Mouse (Mus musculus): ENCODE data around the gene Flt1. TPM values are rescaled to one million over a fixed set of nuclear protein-coding genes. Genes with fewer than 3 reads are reported as not detected.
A peak's percentile ranks its signal among the peaks of the same experiment; 100 is the strongest.

Gene Flt1
- polyA plus RNA-seq, 1 experiment from 2014 or later = 5.8 TPM

DNA sequence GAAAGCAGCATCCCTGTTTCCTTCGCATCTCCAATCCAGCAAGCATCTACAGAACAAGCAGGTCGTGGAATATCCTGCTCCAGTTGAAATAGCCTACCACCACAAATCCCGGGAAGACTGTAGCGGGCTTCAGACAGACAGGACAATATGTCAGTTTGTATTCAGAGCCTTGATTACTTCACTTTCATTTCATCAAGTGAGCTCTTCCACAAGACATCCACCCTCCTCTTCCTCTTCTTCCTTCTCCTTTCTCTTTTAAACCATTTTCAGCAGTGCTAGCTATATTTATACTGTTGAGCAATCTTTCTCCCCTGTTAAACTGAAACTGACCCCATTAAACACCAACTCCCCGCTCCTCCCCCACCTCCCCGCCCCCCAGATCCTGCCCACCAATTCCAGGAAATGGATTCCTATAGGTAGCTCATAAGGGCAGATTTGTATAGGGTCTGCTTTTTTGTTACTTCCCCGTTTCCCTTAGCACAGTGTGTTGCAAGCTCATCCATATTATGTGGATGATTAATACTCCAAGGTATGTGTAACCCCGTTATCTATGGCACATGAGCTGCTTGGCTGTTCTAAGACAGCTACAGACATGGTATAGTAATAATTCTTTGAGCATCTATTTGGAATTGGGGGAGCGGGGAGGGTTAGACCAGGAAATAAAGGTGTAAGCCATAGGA lies 33.0 kb upstream of the Flt1 start:
- H3K9ac ChIP-seq (ENCODE audit: low read depth, low read length) = no peak overlapping the region
- no peaks in the 10 kb centered on the region; the same call in 1 of the 2 replicates for H3K4me1 ChIP-seq (replicated peaks; ENCODE audit: control insufficient read depth, insufficient read depth, low read length)
- no peak for ATAC-seq
- TF ChIP-seq CTCF (IDR thresholded peaks at IDR 0.05; ENCODE audit: low read depth) = no peak
- H3K4me3 ChIP-seq (ENCODE audit: low read depth, low read length) = peak overlapping the region; percentile 35
- H3K27ac ChIP-seq (ENCODE audit: low read depth, low read length) = no peak overlapping the region
- H3K27me3 ChIP-seq (replicated peaks; ENCODE audit: control insufficient read depth, insufficient read depth, low read length) = no peaks in the 10 kb centered on the region
- no peaks in the 10 kb centered on the region for H3K9me3 ChIP-seq (ENCODE audit: control insufficient read depth)
- peak overlapping the region; percentile 66 for H3K4me2 ChIP-seq (replicated peaks; ENCODE audit: low read depth)
- H3K36me3 ChIP-seq (ENCODE audit: control insufficient read depth, insufficient read depth) = no peaks in the 10 kb centered on the region
- 50% methylated on average over 9 of the region's 9 CpGs for WGBS

- TF ChIP-seq CTCF (IDR thresholded peaks at IDR 0.05; ENCODE audit: low read depth) = peak; percentile 57
- Histone ChIP-seq H3K4me2 (replicated peaks; ENCODE audit: low read depth) (peak overlapping the region; percentile 66), H3K36me3 (ENCODE audit: control insufficient read depth, insufficient read depth) (no peaks in the 10 kb centered on the region), H3K9me3 (ENCODE audit: control insufficient read depth) (no peaks in the 10 kb centered on the region), H3K4me1 (replicated peaks; ENCODE audit: control insufficient read depth, insufficient read depth, low read length) (no peaks in the 10 kb centered on the region; the same call in 1 of the 2 replicates), H3K9ac (ENCODE audit: low read depth, low read length) (no peak overlapping the region), H3K4me3 (ENCODE audit: low read depth, low read length) (peak overlapping the region; percentile 35), H3K27ac (ENCODE audit: low read depth, low read length) (no peak overlapping the region), H3K27me3 (replicated peaks; ENCODE audit: control insufficient read depth, insufficient read depth, low read length) (peaks cover 5% of the 10 kb centered on the region)
- peak; percentile 79 for ATAC-seq
- 32% methylated on average over 12 of the region's 12 CpGs for WGBS
Measured at GRCm38 (mm10) chr5:147757832-147758587, 32.2 kb upstream of the Flt1 start.

DNA sequence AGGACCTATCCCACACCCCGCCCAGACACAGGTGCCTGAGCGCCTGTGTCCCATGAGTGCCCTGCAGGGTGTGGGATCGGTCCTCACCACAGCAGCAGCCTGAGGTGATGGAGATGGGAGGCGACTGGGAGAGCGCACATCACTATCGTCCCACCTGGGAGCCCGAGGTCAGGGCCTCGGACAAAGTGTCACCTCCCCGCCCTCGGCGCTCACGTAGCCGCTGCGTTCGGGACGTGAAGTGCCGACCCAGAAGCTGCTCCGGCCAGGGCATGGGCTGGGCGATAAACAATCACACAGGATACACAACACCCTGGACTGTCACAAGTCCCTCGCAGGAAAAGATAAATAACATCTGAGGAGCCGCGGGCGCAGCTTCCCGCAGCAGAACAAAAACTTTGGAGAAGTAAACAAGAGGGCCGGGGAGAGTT lies 27.1 kb upstream of the Flt1 start:
- H3K9me3 ChIP-seq (ENCODE audit: control insufficient read depth) = no peaks in the 10 kb centered on the region
- WGBS = 2% methylated on average over 25 of the region's 25 CpGs
- peak overlapping the region; percentile 48 for H3K4me2 ChIP-seq (replicated peaks; ENCODE audit: low read depth)
- peak overlapping the region; percentile 26 for H3K4me3 ChIP-seq (ENCODE audit: low read depth, low read length)
- no peaks in the 10 kb centered on the region for H3K36me3 ChIP-seq (ENCODE audit: control insufficient read depth, insufficient read depth)
- H3K27me3 ChIP-seq (replicated peaks; ENCODE audit: control insufficient read depth, insufficient read depth, low read length) = peaks cover 11% of the 10 kb centered on the region
- no peaks in the 10 kb centered on the region for H3K4me1 ChIP-seq (replicated peaks; ENCODE audit: control insufficient read depth, insufficient read depth, low read length)
- TF ChIP-seq CTCF (IDR thresholded peaks at IDR 0.05; ENCODE audit: low read depth) = no peak
- no peak for ATAC-seq
- H3K27ac ChIP-seq (ENCODE audit: low read depth, low read length) = no peak overlapping the region
- H3K9ac ChIP-seq (ENCODE audit: low read depth, low read length) = 0 out of 2 replicates have a peak overlapping the region, but pooled peaks have one; percentile 5

DNA sequence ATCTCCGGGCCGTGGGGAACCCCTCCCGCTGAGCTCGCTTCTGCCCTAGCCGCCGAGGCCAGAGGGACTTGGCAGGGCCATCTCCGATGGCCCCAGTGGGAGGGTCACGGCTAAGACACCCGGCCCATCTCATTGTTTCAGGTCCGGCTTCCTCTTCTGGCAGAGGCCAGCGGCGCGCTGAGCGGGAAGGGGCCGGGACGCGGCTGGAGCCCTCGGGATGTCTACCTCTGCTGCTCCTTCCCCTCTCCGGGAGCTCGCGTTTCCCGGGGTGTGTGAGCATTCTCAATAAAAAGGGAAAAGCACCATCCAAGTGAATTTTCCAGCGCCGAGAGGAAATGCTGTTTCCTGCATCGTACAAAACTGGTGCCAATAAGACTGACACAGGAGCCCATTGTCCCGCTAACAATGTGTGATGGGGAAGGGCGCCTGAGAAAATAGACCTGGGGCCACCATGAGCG lies 25.9 kb upstream of the Flt1 start:
- H3K27ac ChIP-seq (ENCODE audit: low read depth, low read length) = no peak overlapping the region
- no peaks in the 10 kb centered on the region for H3K4me1 ChIP-seq (replicated peaks; ENCODE audit: control insufficient read depth, insufficient read depth, low read length)
- H3K4me2 ChIP-seq (replicated peaks; ENCODE audit: low read depth) = peak overlapping the region; percentile 40
- H3K9ac ChIP-seq (ENCODE audit: low read depth, low read length) = no peak overlapping the region
- no peak for ATAC-seq
- peaks cover 11% of the 10 kb centered on the region for H3K27me3 ChIP-seq (replicated peaks; ENCODE audit: control insufficient read depth, insufficient read depth, low read length)
- WGBS = 1% methylated on average over 27 of the region's 28 CpGs
- no peaks in the 10 kb centered on the region for H3K9me3 ChIP-seq (ENCODE audit: control insufficient read depth)
- H3K36me3 ChIP-seq (ENCODE audit: control insufficient read depth, insufficient read depth) = no peaks in the 10 kb centered on the region
- TF ChIP-seq CTCF (IDR thresholded peaks at IDR 0.05; ENCODE audit: low read depth) = no peak
- 0 out of 2 replicates have a peak overlapping the region, but pooled peaks have one; percentile 12 for H3K4me3 ChIP-seq (ENCODE audit: low read depth, low read length)

DNA sequence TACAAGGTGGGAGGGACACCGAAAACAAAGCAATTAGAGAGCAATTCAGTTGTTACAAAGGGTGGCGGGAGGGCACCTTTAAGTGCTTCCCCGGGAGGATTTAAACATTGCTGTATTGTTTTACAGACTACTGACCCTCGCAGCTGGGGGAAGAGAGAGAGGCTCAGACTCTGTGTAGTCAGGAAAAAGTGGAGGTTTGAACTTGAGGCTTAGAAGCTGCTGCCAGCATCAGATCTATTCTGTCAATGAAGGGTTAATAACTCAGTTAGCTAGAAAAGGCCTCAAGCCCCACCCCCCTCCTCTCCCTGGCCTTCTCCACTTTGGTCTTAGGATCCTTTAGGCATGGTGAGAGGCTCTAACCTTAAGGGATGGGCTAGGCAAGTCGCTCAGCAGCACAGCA lies 24.2 kb upstream of the Flt1 start:
- 20% methylated on average over 5 of the region's 5 CpGs for WGBS
- H3K27me3 ChIP-seq (replicated peaks; ENCODE audit: control insufficient read depth, insufficient read depth, low read length) = peaks cover 11% of the 10 kb centered on the region

GRCm38 (mm10) chr5:147748081-147748581 lies 22.3 kb upstream of the Flt1 start:
- no peak overlapping the region for H3K9ac ChIP-seq (ENCODE audit: low read depth, low read length)
- no peaks in the 10 kb centered on the region for H3K9me3 ChIP-seq (ENCODE audit: control insufficient read depth)
- TF ChIP-seq CTCF (IDR thresholded peaks at IDR 0.05; ENCODE audit: low read depth) = no peak
- H3K4me2 ChIP-seq (replicated peaks; ENCODE audit: low read depth) = peak overlapping the region; percentile 21; the same call in 1 of the 2 replicates
- H3K4me1 ChIP-seq (replicated peaks; ENCODE audit: control insufficient read depth, insufficient read depth, low read length) = no peaks in the 10 kb centered on the region
- H3K27me3 ChIP-seq (replicated peaks; ENCODE audit: control insufficient read depth, insufficient read depth, low read length) = peaks cover 7% of the 10 kb centered on the region
- H3K36me3 ChIP-seq (ENCODE audit: control insufficient read depth, insufficient read depth) = no peaks in the 10 kb centered on the region
- no peak for ATAC-seq
- no peak overlapping the region for H3K27ac ChIP-seq (ENCODE audit: low read depth, low read length)
- WGBS = 19% methylated on average over 15 of the region's 15 CpGs
- H3K4me3 ChIP-seq (ENCODE audit: low read depth, low read length) = no peak overlapping the region

More for the DNA sequence above, 24.2 kb upstream of the Flt1 start:
- H3K9me3 ChIP-seq (ENCODE audit: control insufficient read depth) = no peaks in the 10 kb centered on the region
- H3K4me3 ChIP-seq (ENCODE audit: low read depth, low read length) = no peak overlapping the region
- no peak for TF ChIP-seq CTCF (IDR thresholded peaks at IDR 0.05; ENCODE audit: low read depth)
- no peak overlapping the region for H3K9ac ChIP-seq (ENCODE audit: low read depth, low read length)
- no peak for ATAC-seq
- no peaks in the 10 kb centered on the region for H3K36me3 ChIP-seq (ENCODE audit: control insufficient read depth, insufficient read depth)
- H3K4me1 ChIP-seq (replicated peaks; ENCODE audit: control insufficient read depth, insufficient read depth, low read length) = no peaks in the 10 kb centered on the region
- H3K27ac ChIP-seq (ENCODE audit: low read depth, low read length) = no peak overlapping the region
- 0 out of 2 replicates have a peak overlapping the region, but pooled peaks have one; percentile 6 for H3K4me2 ChIP-seq (replicated peaks; ENCODE audit: low read depth)
